Mouse (Mus musculus) central nervous system, embryonic 11.5 days (tissue): ENCODE data around the gene Gm8857. TPM values are rescaled to one million over a fixed set of nuclear protein-coding genes. Genes with fewer than 3 reads are reported as not detected.

ENCODE experiments used
- polyA plus RNA-seq: library from polyadenylated mRNA; depleted of rRNA; stranded (reverse); fragments of >200 nt; gene quantifications from 2 replicates; pipeline ENCODE4 v1.2.3, GENCODE M21; 2012; rRNA removed

Gene Gm8857
- polyA plus RNA-seq, result not detected in 2 replicates

DNA sequence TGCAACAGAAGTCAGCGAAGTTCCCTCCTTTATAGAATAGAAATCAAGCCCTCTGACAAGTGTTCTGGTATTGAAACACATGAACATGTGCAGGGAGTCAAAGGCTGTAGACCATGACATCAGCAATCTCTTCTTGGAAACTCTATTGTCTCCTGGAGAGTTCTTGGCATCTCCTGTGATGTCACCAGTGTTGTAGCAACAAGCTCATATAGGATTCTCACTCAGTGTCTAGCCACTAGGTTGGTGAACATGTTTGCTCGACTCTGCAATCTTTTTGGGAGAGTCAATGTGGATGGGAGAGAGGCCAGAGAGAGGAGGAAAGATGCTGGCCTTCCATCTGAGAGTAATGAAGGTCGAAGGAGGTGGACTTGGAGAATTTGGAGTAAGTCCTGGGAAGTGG is at the start of gene Gm8857, which contains the start of gene Gm8871:
Gm8857 (plus strand) TSS at position 303 of the 400 bp plus-strand sequence.
Gm8871 (plus strand) TSS at position 301 of the 400 bp plus-strand sequence.

Other genes starting within 250 kb of the Gm8857 start
- not detected in 2 replicates for gene Gm8871, start within 50 bp of the Gm8857 start, polyA plus RNA-seq
- gene Gm8879, start 179.8 kb downstream of the Gm8857 start, polyA plus RNA-seq, result not detected in 2 replicates
- not detected in 2 replicates for gene Gm5861, start 235.3 kb downstream of the Gm8857 start, polyA plus RNA-seq